Mouse (Mus musculus): ENCODE measurements at regions not wholly inside any gene's neighbourhood (a gene's known extent, or its start where the extent isn't known, plus 50 kb on each side); places are given as distances from the start of the nearest gene placed in this dataset.

GRCm38 (mm10) chr15:24786336-24786735, 627.2 kb downstream of the Basp1 start:
- H3K27me3 ChIP-seq (ENCODE audit: control insufficient read depth, insufficient read depth, low read length), result no peaks in the 10 kb centered on the region
- no peaks in the 10 kb centered on the region for H3K9me3 ChIP-seq (replicated peaks; ENCODE audit: control insufficient read depth, low read length)
- H3K9ac ChIP-seq (replicated peaks; ENCODE audit: low read depth, low read length), result no peak overlapping the region
- H3K36me3 ChIP-seq (replicated peaks; ENCODE audit: control insufficient read depth, insufficient read depth, low read length), result no peaks in the 10 kb centered on the region
- no peak overlapping the region for H3K4me2 ChIP-seq (ENCODE audit: low read depth, low read length)
- TF ChIP-seq CTCF (IDR thresholded peaks at IDR 0.05; ENCODE audit: low read depth) (no peak), EP300 (IDR thresholded peaks at IDR 0.05; ENCODE audit: low read depth) (no peak)
- DNase-seq (ENCODE audit: low spot score) (no peak), ATAC-seq (ENCODE audit: insufficient read depth, low read depth) (no peak)
- no peaks in the 10 kb centered on the region for H3K4me1 ChIP-seq (ENCODE audit: control insufficient read depth, insufficient read depth)
- 58% methylated on average over 3 of the region's 3 CpGs for WGBS
- H3K4me3 ChIP-seq (ENCODE audit: low read depth, low read length), result no peak overlapping the region
- H3K27ac ChIP-seq (ENCODE audit: low read depth), result no peak overlapping the region

GRCm38 (mm10) chr15:24778234-24778633, 635.3 kb downstream of the Basp1 start:
- no peaks in the 10 kb centered on the region for H3K9me3 ChIP-seq (replicated peaks; ENCODE audit: control insufficient read depth, low read length)
- H3K4me1 ChIP-seq (ENCODE audit: control insufficient read depth, insufficient read depth), result no peaks in the 10 kb centered on the region
- 58% methylated on average over 1 of the region's 1 CpGs for WGBS
- H3K9ac ChIP-seq (replicated peaks; ENCODE audit: low read depth, low read length), result no peak overlapping the region
- no peak overlapping the region for H3K27ac ChIP-seq (ENCODE audit: low read depth)
- no peaks in the 10 kb centered on the region for H3K27me3 ChIP-seq (ENCODE audit: control insufficient read depth, insufficient read depth, low read length)
- ATAC-seq (ENCODE audit: insufficient read depth, low read depth) (no peak), DNase-seq (ENCODE audit: low spot score) (no peak)
- H3K4me3 ChIP-seq (ENCODE audit: low read depth, low read length), result no peak overlapping the region
- no peak overlapping the region for H3K4me2 ChIP-seq (ENCODE audit: low read depth, low read length)
- no peaks in the 10 kb centered on the region for H3K36me3 ChIP-seq (replicated peaks; ENCODE audit: control insufficient read depth, insufficient read depth, low read length)
- TF ChIP-seq EP300 (IDR thresholded peaks at IDR 0.05; ENCODE audit: low read depth) (no peak), CTCF (IDR thresholded peaks at IDR 0.05; ENCODE audit: low read depth) (no peak)

- H3K4me3 ChIP-seq (ENCODE audit: low read depth, low read length), result no peak overlapping the region
- H3K4me2 ChIP-seq (ENCODE audit: low read depth, low read length), result no peak overlapping the region
- no peaks in the 10 kb centered on the region for H3K9me3 ChIP-seq (replicated peaks; ENCODE audit: control insufficient read depth, low read length)
- H3K27ac ChIP-seq (ENCODE audit: low read depth), result no peak overlapping the region
- WGBS, result 38% methylated on average over 2 of the region's 2 CpGs
- no peaks in the 10 kb centered on the region for H3K4me1 ChIP-seq (ENCODE audit: control insufficient read depth, insufficient read depth)
- no peaks in the 10 kb centered on the region for H3K27me3 ChIP-seq (ENCODE audit: control insufficient read depth, insufficient read depth, low read length)
- no peak for DNase-seq (ENCODE audit: low spot score)
- H3K36me3 ChIP-seq (replicated peaks; ENCODE audit: control insufficient read depth, insufficient read depth, low read length), result no peaks in the 10 kb centered on the region
- no peak for TF ChIP-seq CTCF (IDR thresholded peaks at IDR 0.05; ENCODE audit: low read depth)
- TF ChIP-seq EP300 (IDR thresholded peaks at IDR 0.05; ENCODE audit: low read depth), result no peak
- no peak overlapping the region for H3K9ac ChIP-seq (replicated peaks; ENCODE audit: low read depth, low read length)
- no peak for ATAC-seq (ENCODE audit: insufficient read depth, low read depth)
These were observed 661.9 kb downstream of the Basp1 start for GRCm38 (mm10) chr15:24751480-24752157.

GRCm38 (mm10) chr15:24743240-24743639, 670.3 kb downstream of the Basp1 start:
- TF ChIP-seq CTCF (IDR thresholded peaks at IDR 0.05; ENCODE audit: low read depth) (no peak), EP300 (IDR thresholded peaks at IDR 0.05; ENCODE audit: low read depth) (no peak)
- 65% methylated on average over 6 of the region's 6 CpGs for WGBS
- H3K4me1 ChIP-seq (ENCODE audit: control insufficient read depth, insufficient read depth), result no peaks in the 10 kb centered on the region
- H3K4me3 ChIP-seq (ENCODE audit: low read depth, low read length), result no peak overlapping the region
- no peak overlapping the region for H3K4me2 ChIP-seq (ENCODE audit: low read depth, low read length)
- no peaks in the 10 kb centered on the region for H3K36me3 ChIP-seq (replicated peaks; ENCODE audit: control insufficient read depth, insufficient read depth, low read length)
- H3K27ac ChIP-seq (ENCODE audit: low read depth), result no peak overlapping the region
- H3K27me3 ChIP-seq (ENCODE audit: control insufficient read depth, insufficient read depth, low read length), result no peaks in the 10 kb centered on the region
- DNase-seq (ENCODE audit: low spot score) (no peak), ATAC-seq (ENCODE audit: insufficient read depth, low read depth) (no peak)
- no peaks in the 10 kb centered on the region for H3K9me3 ChIP-seq (replicated peaks; ENCODE audit: control insufficient read depth, low read length)
- H3K9ac ChIP-seq (replicated peaks; ENCODE audit: low read depth, low read length), result no peak overlapping the region

- no peaks in the 10 kb centered on the region for H3K4me1 ChIP-seq (ENCODE audit: control insufficient read depth, insufficient read depth)
- no peak overlapping the region for H3K9ac ChIP-seq (replicated peaks; ENCODE audit: low read depth, low read length)
- H3K4me3 ChIP-seq (ENCODE audit: low read depth, low read length), result no peak overlapping the region
- H3K36me3 ChIP-seq (replicated peaks; ENCODE audit: control insufficient read depth, insufficient read depth, low read length), result no peaks in the 10 kb centered on the region
- H3K27ac ChIP-seq (ENCODE audit: low read depth), result no peak overlapping the region
- WGBS, result 82% methylated on average over 4 of the region's 4 CpGs
- ATAC-seq (ENCODE audit: insufficient read depth, low read depth) (no peak), DNase-seq (ENCODE audit: low spot score) (no peak)
- no peaks in the 10 kb centered on the region for H3K9me3 ChIP-seq (replicated peaks; ENCODE audit: control insufficient read depth, low read length)
- TF ChIP-seq CTCF (IDR thresholded peaks at IDR 0.05; ENCODE audit: low read depth) (no peak), EP300 (IDR thresholded peaks at IDR 0.05; ENCODE audit: low read depth) (no peak)
- no peak overlapping the region for H3K4me2 ChIP-seq (ENCODE audit: low read depth, low read length)
- H3K27me3 ChIP-seq (ENCODE audit: control insufficient read depth, insufficient read depth, low read length), result no peaks in the 10 kb centered on the region
These were observed 688.4 kb downstream of the Basp1 start for GRCm38 (mm10) chr15:24725170-24725569.

- Histone ChIP-seq H3K27me3 (ENCODE audit: control insufficient read depth, insufficient read depth, low read length) (no peaks in the 10 kb centered on the region), H3K27ac (ENCODE audit: low read depth) (no peak overlapping the region), H3K4me1 (ENCODE audit: control insufficient read depth, insufficient read depth) (no peaks in the 10 kb centered on the region), H3K4me3 (ENCODE audit: low read depth, low read length) (no peak overlapping the region), H3K9me3 (replicated peaks; ENCODE audit: control insufficient read depth, low read length) (no peaks in the 10 kb centered on the region), H3K4me2 (ENCODE audit: low read depth, low read length) (no peak overlapping the region), H3K9ac (replicated peaks; ENCODE audit: low read depth, low read length) (no peak overlapping the region), H3K36me3 (replicated peaks; ENCODE audit: control insufficient read depth, insufficient read depth, low read length) (no peaks in the 10 kb centered on the region)
- DNase-seq (ENCODE audit: low spot score) (no peak), ATAC-seq (ENCODE audit: insufficient read depth, low read depth) (no peak)
- 41% methylated on average over 4 of the region's 4 CpGs for WGBS
- TF ChIP-seq CTCF (IDR thresholded peaks at IDR 0.05; ENCODE audit: low read depth) (peak; percentile 42), EP300 (IDR thresholded peaks at IDR 0.05; ENCODE audit: low read depth) (no peak)
These were observed 688.9 kb downstream of the Basp1 start for GRCm38 (mm10) chr15:24724664-24725063.

Data from heart, postnatal 0 days (tissue).